ENCODE assay signal across 16 mouse cellular contexts in the genomic region with DNA sequence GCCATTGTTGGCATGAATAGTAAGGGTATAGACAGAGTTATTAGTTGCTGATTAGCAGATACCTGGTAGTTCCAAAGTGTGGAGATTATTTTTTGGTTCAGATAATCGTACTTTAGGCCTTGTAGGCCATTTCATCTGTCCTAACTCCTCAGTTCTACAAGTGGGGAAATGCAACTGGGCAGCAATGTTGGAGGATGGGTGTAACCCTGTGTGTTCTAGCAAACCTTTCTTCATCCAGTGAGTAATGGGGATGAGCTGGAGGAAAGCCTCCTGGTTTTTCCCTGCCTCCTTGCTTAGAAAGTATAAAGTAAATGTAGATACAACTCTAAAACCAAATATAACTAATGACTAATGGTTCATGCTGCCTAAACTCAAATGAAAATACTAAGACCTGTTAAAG. TPM values are rescaled to one million over a fixed set of nuclear protein-coding genes. Genes with fewer than 3 reads are reported as not detected.
DNase-seq lines count a peak whose midpoint lies in the region; ATAC-seq and TF ChIP-seq lines count a peak whose summit lies in the region.
"Had no signal": no experiment of that assay in that cellular context is flagged by ENCODE, and none has a peak within 500 bp of the region (broad histone marks: within the 10 kb centered on the region; RNA-seq: fewer than 3 reads in every experiment).

No protein-coding gene starts in this region.

- H3K36me3 ChIP-seq in heart, embryonic 13.5 days = 0 out of 2 replicates have a peak, but pooled peaks cover 3% of the 10 kb centered on the region
- peaks cover 12% of the 10 kb centered on the region for H3K36me3 ChIP-seq in heart, adult 2 months (ENCODE audit: control insufficient read depth, insufficient read depth, low read length)
- peaks cover 70% of the 10 kb centered on the region for H3K36me3 ChIP-seq in megakaryocyte, embryonic 14.5 days (replicated peaks; ENCODE audit: low read length)
- no peaks in the 10 kb centered on the region for H3K36me3 ChIP-seq in stomach, postnatal 0 days (ENCODE audit: control insufficient read depth, insufficient read depth, low read length)
- H3K36me3 ChIP-seq: embryonic facial prominence, embryonic 13.5 days; forebrain, embryonic 10.5 days; hindbrain, embryonic 10.5 days; intestine, embryonic 15.5 days had no signal

- H3K9ac ChIP-seq in heart, embryonic 13.5 days = 0 out of 2 replicates have a peak overlapping the region, but pooled peaks have one; percentile 13
- H3K9ac ChIP-seq in heart, adult 2 months (ENCODE audit: low read depth, low read length) = no peak overlapping the region
- H3K9ac ChIP-seq in stomach, postnatal 0 days (ENCODE audit: low read length) = no peak overlapping the region
- H3K9ac ChIP-seq: embryonic facial prominence, embryonic 13.5 days; hindbrain, embryonic 14.5 days; intestine, embryonic 15.5 days had no signal

- no peak overlapping the region for H3K4me3 ChIP-seq in heart, embryonic 13.5 days
- no peak overlapping the region for H3K4me3 ChIP-seq in heart, adult 2 months
- peak overlapping the region; percentile 64 for H3K4me3 ChIP-seq in megakaryocyte, embryonic 14.5 days (replicated peaks)
- no peak overlapping the region for H3K4me3 ChIP-seq in stomach, postnatal 0 days (ENCODE audit: low read depth, low read length)
- H3K4me3 ChIP-seq: embryonic facial prominence, embryonic 13.5 days; erythroblast, embryonic 14.5 days; forebrain, embryonic 10.5 days; hindbrain, embryonic 10.5 days; intestine, embryonic 15.5 days had no signal

- 62% methylated on average over 1 of the region's 1 CpGs for WGBS in heart, embryonic 13.5 days
- 47% methylated on average over 1 of the region's 1 CpGs for WGBS in heart, adult 2 months
- WGBS in stomach, postnatal 0 days = 63% methylated on average over 1 of the region's 1 CpGs

- peaks cover 7% of the 10 kb centered on the region; the same call in 1 of the 2 replicates for H3K79me2 ChIP-seq in heart, adult 2 months (replicated peaks; ENCODE audit: control insufficient read depth, insufficient read depth, low read length)

- no peaks in the 10 kb centered on the region for H3K9me3 ChIP-seq in heart, embryonic 13.5 days
- H3K9me3 ChIP-seq in megakaryocyte, embryonic 14.5 days = no peaks in the 10 kb centered on the region
- no peaks in the 10 kb centered on the region for H3K9me3 ChIP-seq in stomach, postnatal 0 days (ENCODE audit: control insufficient read depth, low read length)
- H3K9me3 ChIP-seq: embryonic facial prominence, embryonic 13.5 days; forebrain, embryonic 10.5 days; G1E; hindbrain, embryonic 10.5 days; intestine, embryonic 15.5 days had no signal

- H3K4me2 ChIP-seq in heart, embryonic 13.5 days = no peak overlapping the region
- H3K4me2 ChIP-seq in stomach, postnatal 0 days (replicated peaks; ENCODE audit: low read depth) = no peak overlapping the region
- H3K4me2 ChIP-seq: embryonic facial prominence, embryonic 13.5 days; hindbrain, embryonic 14.5 days; intestine, embryonic 15.5 days had no signal

- no peaks in the 10 kb centered on the region for H3K27me3 ChIP-seq in heart, embryonic 13.5 days (replicated peaks)
- no peaks in the 10 kb centered on the region for H3K27me3 ChIP-seq in heart, adult 2 months (ENCODE audit: control insufficient read depth, insufficient read depth, low read length)
- no peaks in the 10 kb centered on the region for H3K27me3 ChIP-seq in megakaryocyte, embryonic 14.5 days (replicated peaks)
- no peaks in the 10 kb centered on the region for H3K27me3 ChIP-seq in stomach, postnatal 0 days (ENCODE audit: control insufficient read depth, insufficient read depth, low read length)
- H3K27me3 ChIP-seq: embryonic facial prominence, embryonic 13.5 days; intestine, embryonic 15.5 days had no signal

- no peak overlapping the region for H3K27ac ChIP-seq in heart, embryonic 13.5 days (replicated peaks)
- H3K27ac ChIP-seq in heart, adult 2 months = no peak overlapping the region
- H3K27ac ChIP-seq in stomach, postnatal 0 days (replicated peaks) = no peak overlapping the region
- H3K27ac ChIP-seq: embryonic facial prominence, embryonic 13.5 days; forebrain, embryonic 10.5 days; hindbrain, embryonic 10.5 days; hindbrain, embryonic 14.5 days; intestine, embryonic 15.5 days had no signal

- no peak for TF ChIP-seq EP300 in heart, adult 2 months (IDR thresholded peaks at IDR 0.05; ENCODE audit: insufficient read depth, low read depth, low read length)
- TF ChIP-seq EP300 in stomach, postnatal 0 days (optimal IDR thresholded peaks at IDR 0.05) = no peak

- no peak for TF ChIP-seq CTCF in heart, adult 2 months (IDR thresholded peaks at IDR 0.05)
- no peak for TF ChIP-seq CTCF in stomach, postnatal 0 days (IDR thresholded peaks at IDR 0.05; ENCODE audit: low read depth)

- ATAC-seq in heart, embryonic 13.5 days (ENCODE audit: extremely low read depth, insufficient number of reproducible peaks, low FRiP score, low TSS enrichment) = no peak
- no peak for ATAC-seq in megakaryocyte, adult 5-6 weeks (ENCODE audit: poor library complexity, severe bottlenecking)
- peak; percentile 69; the same call in 1 of the 2 replicates for ATAC-seq in stomach, postnatal 0 days (ENCODE audit: low FRiP score, low TSS enrichment)

- intact Hi-C loops in heart, adult 2 months (cut with DNase I) = loop anchor here (5.0 kb wide), 1 partner anchor 121 kb away; a partner anchor contains a TSS

- TF ChIP-seq POLR2A in heart, adult 2 months (IDR thresholded peaks at IDR 0.05; ENCODE audit: insufficient read depth, low read depth, low read length) = no peak

- DNase-seq in heart, adult 2 months = no peak
- peak; percentile 27 for DNase-seq in brain, adult 2 months (ENCODE audit: low read depth, low spot score)
- DNase-seq in stomach, postnatal 0 days (ENCODE audit: low spot score) = no peak
- DNase-seq in cerebellum, adult 11-12 months = no peak
- DNase-seq: cerebellum, adult 9-11 months; gastrocnemius, postnatal 10 days had no signal

- H3K4me1 ChIP-seq in heart, embryonic 13.5 days = peaks cover 48% of the 10 kb centered on the region
- H3K4me1 ChIP-seq in heart, adult 2 months (ENCODE audit: control insufficient read depth, insufficient read depth, low read length) = peaks cover 8% of the 10 kb centered on the region
- H3K4me1 ChIP-seq in megakaryocyte, embryonic 14.5 days = peaks cover 84% of the 10 kb centered on the region
- no peaks in the 10 kb centered on the region for H3K4me1 ChIP-seq in stomach, postnatal 0 days (replicated peaks; ENCODE audit: control insufficient read depth, insufficient read depth)

RNA-seq across cellular contexts. Expression of a gene that starts 55.1 kb away (rescaled TPM):
- polyA plus RNA-seq in heart, embryonic 13.5 days (2015; fragmentation: Nextera tagmentation; extraction: Ambion mirVana) = 160 and 177 TPM in 2 replicates
- total RNA-seq in heart, adult 2 months (2021) = 100 to 1,000 TPM; 144 to 155 TPM
- polyA plus RNA-seq in heart, adult 2 months (2012; rRNA removed) = 25.6 and 64.3 TPM in 2 replicates
- polyA plus RNA-seq in megakaryocyte, embryonic 14.5 days (2012; ENCODE audit: insufficient read depth, low replicate concordance) = 2.9 and 6.5 TPM in 2 replicates
- total RNA-seq in megakaryocyte, adult 5-6 weeks (2015) = 239 and 260 TPM in 2 replicates
- total RNA-seq in megakaryocyte, adult 5-6 weeks (2017) = 171 and 182 TPM in 2 replicates
- polyA plus RNA-seq in stomach, postnatal 0 days (2015; fragmentation: Nextera tagmentation; extraction: Ambion mirVana) = 101 and 111 TPM in 2 replicates
